Mouse (Mus musculus) cerebellum, adult 11-12 months (tissue): ENCODE results near the gene Atp6v0b.

Experiments used
- DNase-seq: peaks from one replicate; pipeline ENCODE4 v3.0.0; 2022

Gene Atp6v0b

DNA sequence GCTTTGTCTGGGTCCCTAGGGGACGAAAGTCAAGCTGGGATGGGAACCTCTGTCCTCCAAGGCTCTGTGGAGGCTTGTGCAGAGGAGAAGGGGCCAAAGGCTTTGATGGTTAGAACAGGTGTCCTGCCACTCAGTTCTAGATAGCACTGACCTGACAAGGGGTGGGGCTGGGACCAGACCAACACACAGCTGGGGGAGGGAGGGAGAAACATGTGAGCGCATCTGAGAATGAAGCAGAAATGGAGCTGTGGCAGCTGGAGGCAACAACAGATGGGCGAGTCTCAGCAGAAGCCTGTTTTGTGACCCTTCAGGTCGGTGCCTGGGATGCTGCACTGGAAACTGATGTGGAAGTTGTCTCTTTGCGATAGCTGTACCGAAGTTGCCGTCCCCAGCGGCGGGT, 17.8 kb downstream of the Atp6v0b start:
- DNase-seq: no peak

DNA sequence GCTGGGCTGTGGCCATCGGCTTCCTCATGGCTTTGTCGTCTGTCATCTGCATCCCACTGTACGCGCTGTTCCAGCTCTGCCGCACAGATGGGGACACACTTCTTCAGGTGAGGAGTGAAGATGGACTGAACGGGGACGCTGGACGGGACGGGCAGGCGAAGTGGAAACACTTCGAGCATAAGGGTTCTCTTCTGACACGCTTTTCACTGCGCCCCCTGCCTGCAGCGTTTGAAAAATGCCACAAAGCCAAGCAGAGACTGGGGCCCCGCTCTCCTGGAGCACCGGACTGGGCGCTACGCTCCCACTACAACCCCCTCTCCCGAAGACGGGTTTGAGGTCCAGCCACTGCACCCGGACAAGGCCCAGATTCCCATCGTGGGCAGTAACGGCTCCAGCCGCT, 19.3 kb downstream of the Atp6v0b start:
- no peak for DNase-seq

DNA sequence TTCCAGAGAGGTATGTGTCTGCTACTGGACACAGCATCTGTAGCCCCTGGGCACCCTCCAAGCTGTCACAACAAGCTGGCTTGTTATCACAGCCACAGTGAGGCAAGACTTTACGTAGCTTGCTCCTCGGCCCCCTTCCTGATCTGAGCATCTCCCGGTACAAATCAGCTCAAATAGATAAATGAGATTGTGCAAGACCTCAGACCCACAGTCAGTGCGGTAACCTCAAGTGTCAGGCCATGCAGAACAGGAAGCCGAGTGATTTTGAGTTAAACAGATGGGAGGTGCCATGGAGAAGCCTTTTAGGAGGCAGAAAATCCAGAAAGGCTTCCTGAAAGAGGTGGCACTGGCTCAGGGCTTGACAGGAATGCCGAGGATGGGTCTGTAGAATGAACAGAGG, 20.1 kb downstream of the Atp6v0b start:
- no peak for DNase-seq

DNA sequence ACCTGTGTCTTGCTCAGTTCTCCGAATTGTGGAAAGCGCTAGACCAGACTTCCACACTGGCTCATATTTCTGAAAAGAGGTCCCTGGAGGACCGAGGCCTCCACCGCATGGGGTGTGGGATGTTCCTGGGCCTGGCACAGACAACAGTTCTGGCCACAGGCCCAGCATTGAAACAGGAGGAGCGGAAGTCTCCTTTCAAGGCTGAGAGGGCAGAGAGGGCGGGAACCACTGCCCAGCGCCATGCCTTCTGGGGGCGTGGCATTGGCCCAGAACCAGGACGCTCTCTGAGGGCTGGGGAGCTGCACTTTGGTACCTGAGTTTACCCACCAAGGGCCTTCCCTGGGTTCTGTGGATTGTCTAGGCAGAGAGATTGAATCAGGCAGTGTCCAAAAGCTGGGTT, 21.1 kb downstream of the Atp6v0b start:
- DNase-seq: peak; percentile 34

DNA sequence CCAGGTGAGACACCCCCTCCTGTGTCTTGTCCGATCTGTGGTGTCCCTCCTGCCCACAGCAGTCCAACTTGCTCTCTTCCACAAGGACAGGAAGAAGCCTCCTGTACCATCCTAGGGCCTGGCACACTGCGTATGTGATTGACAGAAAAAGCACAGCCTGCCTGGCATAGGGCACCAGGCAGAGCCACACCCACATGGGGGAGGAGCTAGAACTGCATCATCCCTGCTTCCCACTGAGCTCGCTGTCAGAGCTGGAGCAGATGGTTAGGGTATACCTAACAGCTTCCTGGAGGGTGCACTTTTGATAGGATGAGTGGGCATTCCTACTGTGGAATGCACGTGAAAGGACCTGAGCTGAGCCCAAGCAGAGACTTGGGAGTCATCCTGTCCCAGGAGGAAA, 24.3 kb downstream of the Atp6v0b start:
- no peak for DNase-seq

DNA sequence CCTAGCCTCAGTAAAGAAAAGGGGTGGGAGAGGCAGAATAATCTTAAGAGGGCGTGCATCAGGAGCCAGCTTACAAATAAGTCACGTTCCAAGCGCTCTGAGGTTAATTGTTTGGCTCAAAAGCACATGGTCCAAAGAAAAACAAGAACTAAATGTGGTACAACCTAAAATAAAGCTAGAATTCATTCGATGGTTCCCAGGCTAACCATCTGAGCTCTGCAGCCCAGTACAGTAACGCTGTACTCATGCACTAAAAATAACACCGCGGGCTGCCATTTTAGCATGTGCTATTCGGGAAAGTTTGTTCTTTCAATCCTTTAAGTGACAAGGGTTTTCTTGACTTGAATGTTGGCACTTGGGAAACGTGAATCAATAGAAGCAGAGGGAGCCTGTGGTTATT, 26.6 kb downstream of the Atp6v0b start:
- DNase-seq: no peak

DNA sequence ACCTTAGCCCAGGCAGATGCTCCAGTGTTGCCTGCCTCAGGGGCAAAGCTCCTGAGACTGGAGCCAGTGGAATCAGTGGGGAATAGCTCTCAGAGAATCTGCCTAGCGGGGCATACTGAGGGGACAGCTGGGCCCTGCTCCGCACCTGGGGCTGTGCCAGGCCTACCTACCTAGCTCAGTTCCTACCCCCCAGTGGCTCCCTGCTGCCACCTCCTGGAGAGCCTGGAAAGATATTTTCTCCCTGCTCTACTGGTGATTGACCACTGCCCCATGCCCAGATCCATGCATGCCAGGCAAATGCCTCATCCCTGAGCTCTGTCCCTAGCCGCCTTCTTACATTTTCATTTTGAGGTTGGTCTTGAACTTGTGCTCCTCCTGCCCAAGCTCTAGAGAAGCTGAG, 28.3 kb downstream of the Atp6v0b start:
- DNase-seq: peak; percentile 65

DNA sequence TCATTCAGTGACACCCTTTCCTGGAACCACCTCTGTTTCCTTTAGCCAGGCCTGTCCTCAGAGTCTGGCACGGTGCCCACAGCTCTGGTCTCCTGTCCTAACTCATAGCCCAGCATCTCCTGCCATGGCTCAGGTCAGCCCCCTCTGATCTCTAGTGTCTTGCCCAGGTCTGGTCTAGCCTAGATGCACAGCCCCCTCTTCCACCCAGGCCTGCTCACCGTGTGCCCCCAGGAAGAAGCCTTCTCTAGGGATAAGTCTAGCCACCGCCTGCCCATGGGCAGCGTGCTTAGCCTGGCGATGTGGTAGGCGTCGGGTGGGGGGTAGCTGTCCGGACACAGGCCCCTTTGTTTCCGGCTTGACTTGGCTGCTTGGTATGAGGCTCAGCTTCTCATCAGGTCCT, 32.0 kb downstream of the Atp6v0b start:
- DNase-seq: no peak

DNA sequence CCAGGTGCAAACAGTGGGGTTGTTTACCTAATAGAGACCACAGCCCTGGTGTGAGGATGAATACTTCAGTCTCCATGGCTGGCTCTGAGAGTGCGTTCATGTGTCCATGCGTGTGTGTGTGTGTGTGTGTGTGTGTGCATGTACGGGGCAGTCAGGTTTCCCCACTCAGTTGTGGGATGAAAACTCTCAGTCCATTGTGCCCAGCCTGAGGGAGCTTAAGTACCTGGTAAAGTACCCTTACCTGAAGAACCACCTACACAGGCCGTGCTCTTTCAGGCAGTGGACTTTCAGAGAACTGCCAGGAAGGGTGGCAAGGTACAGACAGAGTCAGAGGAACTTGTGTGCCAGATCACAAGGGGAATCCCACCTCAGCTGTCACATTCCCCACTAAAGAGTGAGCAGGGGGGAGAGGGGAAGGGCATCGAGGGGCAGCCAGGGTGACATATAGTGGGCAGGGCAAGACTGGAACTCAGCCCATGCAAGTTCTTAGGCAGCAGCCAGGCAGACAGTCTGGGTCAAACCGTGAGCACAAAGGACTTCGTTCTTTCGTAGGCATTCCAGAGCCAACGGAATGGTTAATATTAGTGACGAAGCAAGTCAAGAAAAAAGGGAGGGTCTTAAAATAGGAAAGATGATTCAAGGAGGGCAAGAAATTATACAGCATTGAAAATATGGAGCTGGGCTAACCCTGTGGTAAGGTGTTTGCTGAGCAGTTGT, 34.8 kb downstream of the Atp6v0b start:
- no peak for DNase-seq

DNA sequence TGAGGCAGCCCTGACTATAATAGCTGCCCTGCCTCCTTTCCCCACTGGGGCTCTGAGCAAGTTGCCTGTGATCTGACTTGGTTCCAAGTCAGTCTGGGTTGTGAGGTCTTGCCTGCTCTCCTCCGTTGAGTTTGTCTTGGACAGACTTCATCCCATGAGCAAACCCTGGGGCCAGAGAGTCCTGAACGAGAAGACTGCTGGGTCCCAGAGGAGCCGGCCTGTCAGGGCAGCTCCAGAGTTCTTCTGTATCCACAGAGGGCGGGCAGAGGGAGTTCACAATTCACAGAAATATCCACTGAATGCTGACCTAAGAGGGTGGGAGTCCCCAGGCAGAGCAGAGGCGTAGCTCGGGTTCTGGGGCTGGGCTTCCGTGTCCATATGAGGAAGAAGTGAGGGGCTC, 36.3 kb downstream of the Atp6v0b start:
- DNase-seq: no peak

DNA sequence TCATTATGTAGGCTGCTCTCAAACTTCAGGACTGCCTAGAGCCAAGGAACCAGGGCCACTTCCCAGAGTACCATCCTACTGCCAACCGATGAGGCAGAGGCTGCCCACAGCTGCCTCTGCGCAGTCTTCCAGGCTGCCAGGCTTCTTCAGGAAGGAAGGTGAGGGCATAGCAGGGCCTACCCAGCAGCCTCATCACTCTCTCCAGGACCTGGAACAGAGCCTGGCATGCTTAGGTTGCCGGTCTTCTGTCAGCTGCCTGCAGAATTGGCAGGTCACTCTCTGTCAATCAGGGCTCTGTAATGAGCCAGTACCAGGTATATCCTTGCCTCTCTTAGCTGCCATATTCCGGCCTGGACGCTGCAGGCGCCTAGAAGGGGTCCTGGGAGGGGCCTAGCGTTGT, 37.0 kb downstream of the Atp6v0b start:
- DNase-seq: no peak

DNA sequence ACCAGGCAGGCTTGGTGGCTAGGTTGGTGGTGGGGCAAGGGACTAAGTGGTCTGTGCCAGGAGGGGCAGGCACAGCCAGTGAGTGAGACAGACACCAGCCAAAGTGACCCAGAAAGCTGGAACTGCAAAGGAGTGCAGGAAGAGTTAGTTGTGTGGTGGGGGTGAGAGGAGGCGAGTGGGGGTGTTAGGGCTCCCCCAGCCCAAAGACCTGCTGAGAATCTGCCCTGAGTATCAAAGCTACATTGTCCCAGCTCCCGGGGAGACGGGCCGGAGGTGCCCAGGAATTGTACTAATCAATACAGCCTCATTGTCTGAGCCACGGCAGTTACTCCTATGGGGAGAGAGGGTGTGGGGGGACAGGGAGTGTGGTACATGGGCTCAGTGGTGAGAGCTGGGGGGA, 37.6 kb downstream of the Atp6v0b start:
- DNase-seq: peak; percentile 42

DNA sequence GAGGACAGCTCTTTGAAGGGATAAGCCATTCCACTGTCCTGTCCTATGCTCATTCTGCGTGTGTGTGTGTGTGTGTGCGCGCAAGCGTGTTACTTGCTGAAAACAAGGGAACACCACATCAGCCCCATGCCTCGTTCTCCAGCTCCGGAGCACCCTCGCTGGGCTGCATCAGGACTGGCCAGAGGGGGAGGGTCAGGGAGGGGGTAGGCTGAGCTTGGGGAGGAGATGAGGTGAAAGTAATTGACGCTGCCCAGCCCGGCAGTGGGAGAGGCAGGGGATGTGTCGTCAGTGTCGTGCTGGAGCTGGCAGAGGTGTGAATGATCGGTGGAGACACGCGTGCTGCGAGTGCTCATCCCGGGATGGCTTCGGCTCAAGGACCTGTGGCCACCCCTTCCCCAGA, 38.1 kb downstream of the Atp6v0b start:
- no peak for DNase-seq

DNA sequence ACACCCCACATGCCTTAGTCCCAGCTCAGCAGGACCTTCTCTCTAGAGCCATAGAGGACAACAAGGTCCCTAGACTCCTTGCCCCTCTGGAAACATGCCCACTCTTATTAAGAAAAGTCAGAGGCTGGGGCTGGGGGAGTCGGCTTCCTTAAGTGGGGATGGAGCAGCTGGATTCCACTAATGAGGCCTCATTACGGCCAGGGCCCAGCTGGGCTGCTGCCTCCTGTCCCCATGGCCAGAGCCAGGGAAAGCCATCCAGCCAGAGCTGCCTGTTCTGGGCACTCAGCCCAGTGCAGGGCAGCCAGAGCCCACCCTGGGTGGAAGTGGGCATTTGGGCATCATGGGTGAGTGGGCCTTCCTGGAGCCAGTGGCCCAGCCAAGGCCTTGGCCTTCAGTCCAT, 40.1 kb downstream of the Atp6v0b start:
- DNase-seq: peak; percentile 54

DNA sequence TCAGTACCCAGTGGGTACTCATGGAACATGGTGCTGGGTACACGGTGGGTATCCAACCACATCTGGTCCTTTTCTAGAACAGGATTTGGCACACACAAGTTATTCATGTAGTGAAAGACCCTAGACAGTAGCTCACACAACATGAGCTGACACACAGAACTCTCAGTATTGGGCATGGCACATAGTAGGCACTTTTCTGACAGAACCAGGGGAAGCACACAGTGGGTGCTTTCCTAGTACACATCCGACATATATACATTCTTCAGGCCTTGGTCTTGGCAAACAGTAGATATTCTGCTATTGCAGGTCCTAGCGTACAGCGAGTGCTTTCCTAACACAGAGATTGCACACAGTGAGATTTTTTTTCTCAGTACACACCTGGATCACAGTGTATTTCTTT, 40.9 kb downstream of the Atp6v0b start:
- no peak for DNase-seq

DNA sequence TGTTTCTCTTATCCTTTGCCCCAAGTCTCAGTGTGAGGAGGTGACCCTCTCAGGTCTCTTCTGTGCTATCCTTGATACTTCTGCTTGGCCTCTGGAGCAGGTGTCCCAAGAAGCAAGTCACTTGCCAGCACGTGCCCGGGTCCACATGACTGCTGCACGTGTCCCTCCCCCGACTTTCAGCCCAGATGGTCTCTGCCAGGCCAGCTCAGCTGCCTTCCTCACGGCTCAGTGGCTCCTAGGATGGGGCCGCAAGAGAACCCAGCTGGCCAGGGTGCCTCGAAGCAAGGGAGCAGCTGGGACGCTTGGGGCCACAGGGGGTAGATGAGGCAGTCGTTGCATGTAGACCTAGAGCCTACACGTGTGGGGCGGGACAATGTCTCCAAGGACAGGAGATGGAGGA, 41.8 kb downstream of the Atp6v0b start:
- DNase-seq: peak; percentile 19

DNA sequence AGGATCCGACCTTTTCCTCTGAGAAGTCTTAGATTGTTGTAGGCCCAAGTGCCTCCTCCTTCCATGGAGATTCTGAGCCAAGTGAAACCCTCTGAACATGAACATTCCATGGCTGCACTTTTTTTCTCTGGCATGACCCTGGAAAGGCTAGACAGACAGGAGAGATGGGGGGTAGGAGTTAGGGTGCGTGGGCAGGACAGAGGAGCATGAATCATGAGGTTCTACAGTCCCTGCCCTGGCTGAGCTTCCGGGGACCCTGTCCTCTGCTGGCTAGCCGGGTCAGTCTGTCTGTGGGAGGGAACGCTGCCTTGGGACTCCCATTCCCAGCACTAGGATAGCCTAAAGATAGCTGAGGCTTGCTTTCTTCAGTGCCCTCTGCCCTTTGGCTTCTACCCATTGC, 42.7 kb downstream of the Atp6v0b start:
- DNase-seq: no peak

DNA sequence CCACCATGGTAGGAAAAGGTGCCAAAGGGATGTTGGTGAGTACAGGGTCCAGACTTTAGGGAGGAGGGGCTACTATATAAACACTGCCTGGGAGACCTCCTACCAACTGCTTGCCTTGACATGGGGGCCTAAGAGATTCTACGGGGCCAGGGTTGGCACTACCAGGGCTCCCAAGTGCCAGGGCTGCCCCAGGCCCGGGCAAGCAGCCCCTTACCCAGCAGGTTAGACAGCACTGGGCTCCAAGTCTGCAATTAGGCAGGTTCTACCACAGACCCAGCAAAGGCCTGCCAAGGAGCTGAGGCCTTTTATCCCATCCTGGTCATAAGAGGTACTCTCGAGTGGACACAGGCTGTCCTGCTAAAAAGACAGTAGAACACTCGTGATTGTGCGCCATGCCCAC, 44.0 kb downstream of the Atp6v0b start:
- DNase-seq: no peak

DNA sequence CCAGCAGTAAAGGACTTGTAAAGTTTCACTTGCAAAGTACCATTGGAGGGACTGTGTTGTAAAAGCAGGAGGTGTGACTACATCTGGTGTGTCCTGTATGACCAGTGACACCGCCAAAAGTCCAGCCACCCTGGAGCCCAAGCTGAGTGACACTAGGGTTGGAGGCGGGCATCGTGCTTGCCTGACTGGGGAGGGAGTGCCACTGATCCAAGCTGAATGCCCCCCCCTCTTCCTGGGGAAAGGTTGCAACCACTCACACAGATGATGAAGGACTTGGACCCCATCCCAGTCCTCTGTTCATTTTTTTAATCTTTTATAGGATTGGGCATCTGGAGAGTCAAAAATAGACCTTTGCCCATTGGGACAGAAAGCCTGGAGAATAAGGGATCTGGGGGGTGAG, 45.6 kb downstream of the Atp6v0b start:
- DNase-seq: no peak

DNA sequence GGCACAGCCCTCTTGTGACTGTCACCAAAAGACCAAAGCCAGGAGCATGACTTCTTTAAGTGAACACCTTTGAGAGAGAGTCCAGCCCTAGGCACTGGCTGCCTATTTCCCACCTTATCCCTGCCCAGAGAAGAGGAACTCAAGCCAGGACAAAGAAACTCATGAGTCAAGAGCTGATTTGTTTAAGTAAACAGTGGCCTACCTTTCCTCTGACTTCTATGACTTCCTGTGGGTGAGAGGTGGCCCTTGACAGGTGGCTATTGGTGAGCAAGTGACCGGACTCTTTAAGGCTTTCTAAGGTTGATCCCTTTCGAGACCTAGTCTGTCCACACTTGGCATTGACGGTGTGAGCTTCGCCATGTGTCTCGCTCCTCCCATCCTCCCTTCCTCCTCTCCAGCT, 46.3 kb downstream of the Atp6v0b start:
- DNase-seq: no peak

DNA sequence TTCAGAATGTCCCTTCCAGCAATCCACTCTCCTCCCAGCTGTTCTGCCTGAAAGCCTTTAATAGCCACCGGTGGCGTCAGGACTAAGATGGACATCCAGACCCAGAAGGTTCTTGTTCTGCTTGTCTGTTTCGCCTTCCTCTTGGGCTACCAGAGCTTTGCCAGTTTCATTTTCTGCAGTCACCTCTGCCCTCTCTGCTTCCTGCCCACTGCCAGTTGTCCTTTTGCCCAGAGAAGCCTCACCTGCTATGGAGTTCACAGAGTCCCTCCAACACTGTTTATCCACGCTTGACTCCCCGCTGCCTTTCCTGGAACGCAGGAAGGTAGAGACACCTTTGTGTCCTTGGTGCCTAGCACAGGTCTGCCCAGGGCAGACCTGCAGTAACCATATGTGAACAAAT, 47.8 kb downstream of the Atp6v0b start:
- DNase-seq: no peak

DNA sequence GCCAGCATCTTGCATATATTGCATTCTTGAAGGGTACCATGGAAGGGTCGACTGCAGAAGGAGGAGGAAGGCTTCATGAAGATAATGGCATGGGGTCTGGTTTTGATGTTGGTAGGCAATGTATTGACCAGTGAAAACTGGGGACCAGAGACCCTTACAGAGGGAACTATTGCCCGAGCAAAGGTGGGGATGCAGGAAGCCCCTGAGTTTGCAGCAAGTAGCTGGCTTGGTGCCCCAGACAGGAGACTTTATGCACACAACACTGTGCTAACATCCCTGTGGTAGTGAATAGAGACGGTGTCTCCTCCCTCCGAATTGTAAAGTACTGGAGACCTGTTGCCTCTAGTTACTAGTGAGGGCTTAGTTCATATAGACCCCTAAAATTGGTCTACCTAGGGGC, 49.9 kb downstream of the Atp6v0b start:
- DNase-seq: peak; percentile 49

DNA sequence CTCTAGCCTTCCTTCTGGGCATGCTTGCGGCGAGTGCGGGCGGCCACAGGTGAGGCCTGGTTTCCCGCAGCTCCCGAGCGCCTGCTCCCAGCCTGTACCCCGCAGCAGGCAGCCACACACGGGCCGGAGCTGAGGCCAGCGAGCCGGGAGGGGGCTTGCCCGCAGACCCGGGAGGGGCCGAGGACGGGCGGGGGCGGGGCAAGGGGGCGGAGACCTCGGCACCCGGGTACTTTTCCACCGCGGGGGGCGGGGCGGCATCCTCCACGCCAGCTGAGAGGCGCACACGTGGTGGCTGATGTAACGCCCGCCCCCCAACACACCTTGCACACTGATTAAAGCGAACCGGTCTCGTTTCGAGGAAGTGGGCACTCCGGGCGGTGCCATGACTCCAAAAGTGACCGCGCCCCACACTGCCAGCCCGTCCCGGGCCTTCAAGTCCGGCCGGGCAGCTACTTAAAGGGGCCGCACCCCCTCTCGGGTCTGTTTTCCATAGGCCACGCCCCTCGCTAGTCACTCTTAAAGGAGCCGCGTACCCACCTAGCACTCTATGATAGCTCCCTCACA, 50.8 kb downstream of the Atp6v0b start:
- DNase-seq: peak; percentile 89

DNA sequence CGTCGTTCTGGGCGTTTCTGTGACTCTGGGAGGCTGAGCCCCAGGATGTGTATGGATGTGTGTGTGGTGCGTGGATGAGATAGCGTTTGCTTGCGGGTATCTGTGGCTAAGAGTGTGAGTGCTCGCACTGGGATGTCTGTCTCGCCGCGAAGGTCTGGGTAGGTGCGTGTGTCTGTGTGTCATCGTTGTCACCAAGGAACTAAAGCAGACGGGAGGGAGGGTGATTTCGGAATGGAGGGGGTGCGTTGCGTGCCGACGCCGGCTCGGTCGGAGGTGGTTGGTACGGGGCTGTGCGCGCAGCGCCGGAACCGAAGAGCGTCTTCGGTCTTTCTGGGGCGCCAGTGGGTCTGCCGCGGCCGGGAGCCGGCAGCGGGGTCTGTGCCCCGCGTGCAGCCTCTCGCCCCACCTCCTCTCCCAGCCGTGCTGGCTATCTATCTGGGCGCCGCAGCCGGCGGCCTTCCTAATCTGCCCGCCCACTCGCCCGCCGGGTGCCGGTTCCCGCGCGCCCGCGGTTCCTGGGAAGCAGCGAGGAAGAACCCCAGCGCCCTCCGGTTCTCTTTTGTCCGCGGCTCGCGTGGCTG, 51.5 kb downstream of the Atp6v0b start:
- DNase-seq: peak; percentile 53
